Mouse (Mus musculus): ENCODE measurements around the gene Paqr9. TPM values are rescaled to one million over a fixed set of nuclear protein-coding genes. Genes with fewer than 3 reads are reported as not detected.

Gene Paqr9
- polyA plus RNA-seq, 1 experiment from 2014 or later: 0.15 TPM

- ATAC-seq (ENCODE audit: insufficient number of reproducible peaks, insufficient read depth, low FRiP score, low TSS enrichment, low read depth): no peak
- Histone ChIP-seq H3K4me3 (no peak overlapping the region), H3K27me3 (no peaks in the 10 kb centered on the region), H3K4me2 (no peak overlapping the region), H3K27ac (no peak overlapping the region), H3K36me3 (no peaks in the 10 kb centered on the region), H3K9ac (no peak overlapping the region), H3K9me3 (no peaks in the 10 kb centered on the region), H3K4me1 (no peaks in the 10 kb centered on the region)
- WGBS: 81% methylated on average over 6 of the region's 6 CpGs
Measured at GRCm38 (mm10) chr9:95525376-95525775, 34.1 kb upstream of the Paqr9 start.

GRCm38 (mm10) chr9:95525961-95526360 lies 33.5 kb upstream of the Paqr9 start:
- Histone ChIP-seq H3K4me1 (no peaks in the 10 kb centered on the region), H3K36me3 (no peaks in the 10 kb centered on the region), H3K9ac (no peak overlapping the region), H3K9me3 (no peaks in the 10 kb centered on the region), H3K4me3 (no peak overlapping the region), H3K27me3 (no peaks in the 10 kb centered on the region), H3K4me2 (no peak overlapping the region), H3K27ac (no peak overlapping the region)
- no peak for ATAC-seq (ENCODE audit: insufficient number of reproducible peaks, insufficient read depth, low FRiP score, low TSS enrichment, low read depth)
- WGBS: 17% methylated on average over 2 of the region's 2 CpGs

GRCm38 (mm10) chr9:95527676-95528075 lies 31.8 kb upstream of the Paqr9 start:
- ATAC-seq (ENCODE audit: insufficient number of reproducible peaks, insufficient read depth, low FRiP score, low TSS enrichment, low read depth): no peak
- H3K9ac ChIP-seq: no peak overlapping the region
- H3K4me2 ChIP-seq: no peak overlapping the region
- 64% methylated on average over 2 of the region's 2 CpGs for WGBS
- H3K27ac ChIP-seq: no peak overlapping the region
- no peaks in the 10 kb centered on the region for H3K9me3 ChIP-seq
- no peaks in the 10 kb centered on the region for H3K27me3 ChIP-seq
- H3K36me3 ChIP-seq: no peaks in the 10 kb centered on the region
- no peak overlapping the region for H3K4me3 ChIP-seq
- no peaks in the 10 kb centered on the region for H3K4me1 ChIP-seq

GRCm38 (mm10) chr9:95531144-95531543 lies 28.3 kb upstream of the Paqr9 start:
- no peak overlapping the region for H3K27ac ChIP-seq
- 58% methylated on average over 3 of the region's 3 CpGs for WGBS
- H3K4me2 ChIP-seq: no peak overlapping the region
- no peak for ATAC-seq (ENCODE audit: insufficient number of reproducible peaks, insufficient read depth, low FRiP score, low TSS enrichment, low read depth)
- H3K4me1 ChIP-seq: no peaks in the 10 kb centered on the region
- H3K36me3 ChIP-seq: no peaks in the 10 kb centered on the region
- H3K9me3 ChIP-seq: no peaks in the 10 kb centered on the region
- H3K4me3 ChIP-seq: no peak overlapping the region
- no peaks in the 10 kb centered on the region for H3K27me3 ChIP-seq
- H3K9ac ChIP-seq: no peak overlapping the region

GRCm38 (mm10) chr9:95533817-95534216 lies 25.6 kb upstream of the Paqr9 start:
- 30% methylated on average over 6 of the region's 6 CpGs for WGBS
- H3K27me3 ChIP-seq: no peaks in the 10 kb centered on the region

GRCm38 (mm10) chr9:95539176-95539800 lies 20.2 kb upstream of the Paqr9 start:
- Histone ChIP-seq H3K9ac (no peak overlapping the region), H3K27me3 (0 out of 2 replicates have a peak, but pooled peaks cover 4% of the 10 kb centered on the region), H3K27ac (no peak overlapping the region), H3K4me2 (no peak overlapping the region), H3K9me3 (no peaks in the 10 kb centered on the region), H3K4me3 (no peak overlapping the region), H3K36me3 (no peaks in the 10 kb centered on the region), H3K4me1 (no peaks in the 10 kb centered on the region)
- WGBS: 52% methylated on average over 2 of the region's 2 CpGs
- ATAC-seq (ENCODE audit: insufficient number of reproducible peaks, insufficient read depth, low FRiP score, low TSS enrichment, low read depth): no peak

More at GRCm38 (mm10) chr9:95533817-95534216, 25.6 kb upstream of the Paqr9 start:
- H3K9ac ChIP-seq: no peak overlapping the region
- no peaks in the 10 kb centered on the region for H3K4me1 ChIP-seq
- H3K9me3 ChIP-seq: no peaks in the 10 kb centered on the region
- no peak overlapping the region for H3K27ac ChIP-seq
- H3K4me3 ChIP-seq: no peak overlapping the region
- no peaks in the 10 kb centered on the region for H3K36me3 ChIP-seq
- H3K4me2 ChIP-seq: no peak overlapping the region
- ATAC-seq (ENCODE audit: insufficient number of reproducible peaks, insufficient read depth, low FRiP score, low TSS enrichment, low read depth): no peak

- WGBS: 58% methylated on average over 4 of the region's 4 CpGs
- H3K27me3 ChIP-seq: 0 out of 2 replicates have a peak, but pooled peaks cover 4% of the 10 kb centered on the region
- no peak overlapping the region for H3K4me3 ChIP-seq
- no peaks in the 10 kb centered on the region for H3K4me1 ChIP-seq
- H3K36me3 ChIP-seq: no peaks in the 10 kb centered on the region
- ATAC-seq (ENCODE audit: insufficient number of reproducible peaks, insufficient read depth, low FRiP score, low TSS enrichment, low read depth): no peak
- H3K27ac ChIP-seq: no peak overlapping the region
- no peaks in the 10 kb centered on the region for H3K9me3 ChIP-seq
- no peak overlapping the region for H3K9ac ChIP-seq
- H3K4me2 ChIP-seq: no peak overlapping the region
Measured at GRCm38 (mm10) chr9:95540487-95540886, 19.0 kb upstream of the Paqr9 start.

- Histone ChIP-seq H3K9ac (no peak overlapping the region), H3K9me3 (no peaks in the 10 kb centered on the region), H3K4me2 (no peak overlapping the region), H3K27me3 (0 out of 2 replicates have a peak, but pooled peaks cover 4% of the 10 kb centered on the region), H3K27ac (no peak overlapping the region), H3K36me3 (no peaks in the 10 kb centered on the region), H3K4me1 (no peaks in the 10 kb centered on the region), H3K4me3 (no peak overlapping the region)
- no peak for ATAC-seq (ENCODE audit: insufficient number of reproducible peaks, insufficient read depth, low FRiP score, low TSS enrichment, low read depth)
Measured at GRCm38 (mm10) chr9:95541208-95541607, 18.2 kb upstream of the Paqr9 start.

- no peak overlapping the region for H3K4me2 ChIP-seq
- no peaks in the 10 kb centered on the region for H3K9me3 ChIP-seq
- H3K27ac ChIP-seq: no peak overlapping the region
- no peak overlapping the region for H3K9ac ChIP-seq
- no peak for ATAC-seq (ENCODE audit: insufficient number of reproducible peaks, insufficient read depth, low FRiP score, low TSS enrichment, low read depth)
- WGBS: 74% methylated on average over 15 of the region's 15 CpGs
- no peaks in the 10 kb centered on the region for H3K36me3 ChIP-seq
- H3K4me1 ChIP-seq: no peaks in the 10 kb centered on the region
- H3K4me3 ChIP-seq: no peak overlapping the region
- H3K27me3 ChIP-seq: 0 out of 2 replicates have a peak, but pooled peaks cover 4% of the 10 kb centered on the region
Measured at GRCm38 (mm10) chr9:95541650-95542432, 17.6 kb upstream of the Paqr9 start.

- H3K9me3 ChIP-seq: no peaks in the 10 kb centered on the region
- 0 out of 2 replicates have a peak, but pooled peaks cover 4% of the 10 kb centered on the region for H3K27me3 ChIP-seq
- no peak overlapping the region for H3K4me2 ChIP-seq
- no peak for ATAC-seq (ENCODE audit: insufficient number of reproducible peaks, insufficient read depth, low FRiP score, low TSS enrichment, low read depth)
- H3K9ac ChIP-seq: no peak overlapping the region
- no peak overlapping the region for H3K27ac ChIP-seq
- H3K36me3 ChIP-seq: no peaks in the 10 kb centered on the region
- no peak overlapping the region for H3K4me3 ChIP-seq
- 63% methylated on average over 6 of the region's 6 CpGs for WGBS
- no peaks in the 10 kb centered on the region for H3K4me1 ChIP-seq
Measured at GRCm38 (mm10) chr9:95542475-95542874, 17.0 kb upstream of the Paqr9 start.

GRCm38 (mm10) chr9:95544598-95544997 lies 14.9 kb upstream of the Paqr9 start:
- no peak overlapping the region for H3K4me2 ChIP-seq
- H3K27me3 ChIP-seq: 0 out of 2 replicates have a peak, but pooled peaks cover 4% of the 10 kb centered on the region
- no peaks in the 10 kb centered on the region for H3K9me3 ChIP-seq
- no peaks in the 10 kb centered on the region for H3K36me3 ChIP-seq
- no peaks in the 10 kb centered on the region for H3K4me1 ChIP-seq
- no peak for ATAC-seq (ENCODE audit: insufficient number of reproducible peaks, insufficient read depth, low FRiP score, low TSS enrichment, low read depth)
- no peak overlapping the region for H3K9ac ChIP-seq
- WGBS: 90% methylated on average over 3 of the region's 4 CpGs
- no peak overlapping the region for H3K27ac ChIP-seq
- H3K4me3 ChIP-seq: no peak overlapping the region

GRCm38 (mm10) chr9:95546679-95547078 lies 12.8 kb upstream of the Paqr9 start:
- Histone ChIP-seq H3K27me3 (0 out of 2 replicates have a peak, but pooled peaks cover 4% of the 10 kb centered on the region), H3K27ac (no peak overlapping the region), H3K4me2 (no peak overlapping the region), H3K36me3 (no peaks in the 10 kb centered on the region), H3K9ac (no peak overlapping the region), H3K4me1 (no peaks in the 10 kb centered on the region), H3K9me3 (no peaks in the 10 kb centered on the region), H3K4me3 (no peak overlapping the region)
- WGBS: 60% methylated on average over 7 of the region's 7 CpGs
- ATAC-seq (ENCODE audit: insufficient number of reproducible peaks, insufficient read depth, low FRiP score, low TSS enrichment, low read depth): no peak
